Mouse (Mus musculus) CH12.LX (cell line): ENCODE measurements around the gene Olfr986.

Experiments
- CHD2 ChIP-seq: IDR thresholded peaks from 2 replicates; pipeline ENCODE4 v1.6.1; 2011; ENCODE audit warnings: low read length, improper control_type of control experiment
- CTCF ChIP-seq, 2 experiments: IDR thresholded peaks in 1 of 2; conservative IDR thresholded peaks in 1 of 2; 2 replicates each; pipeline ENCODE4 v1.5.1; 2011 to 2012; ENCODE audit warnings: low read depth in 2 of 2, low read length in 2 of 2, improper control_type of control experiment in 1 of 2, inconsistent platforms in 1 of 2, mild to moderate bottlenecking in 1 of 2, moderate library complexity in 1 of 2
- JUN ChIP-seq: IDR thresholded peaks from 2 replicates; pipeline ENCODE4 v1.6.1; 2011; ENCODE audit warnings: low read depth, mild to moderate bottlenecking, low read length, improper control_type of control experiment, moderate library complexity; ENCODE audit not compliant: insufficient read depth
- MAX ChIP-seq: IDR thresholded peaks from 2 replicates; pipeline ENCODE4 v1.6.1; 2011; ENCODE audit warnings: low read length, improper control_type of control experiment
- NELFE ChIP-seq: IDR thresholded peaks from 2 replicates; pipeline ENCODE4 v1.6.1; 2011; ENCODE audit warnings: low read depth, low read length, improper control_type of control experiment
- SMC3 ChIP-seq: IDR thresholded peaks from 2 replicates; pipeline ENCODE4 v1.6.1; 2011; ENCODE audit warnings: low read depth, low read length, improper control_type of control experiment
- TCF12 ChIP-seq: IDR thresholded peaks from 2 replicates; pipeline ENCODE4 v1.6.1; 2014; ENCODE audit warnings: low read depth, mild to moderate bottlenecking, inconsistent platforms, low read length, improper control_type of control experiment

DNA sequence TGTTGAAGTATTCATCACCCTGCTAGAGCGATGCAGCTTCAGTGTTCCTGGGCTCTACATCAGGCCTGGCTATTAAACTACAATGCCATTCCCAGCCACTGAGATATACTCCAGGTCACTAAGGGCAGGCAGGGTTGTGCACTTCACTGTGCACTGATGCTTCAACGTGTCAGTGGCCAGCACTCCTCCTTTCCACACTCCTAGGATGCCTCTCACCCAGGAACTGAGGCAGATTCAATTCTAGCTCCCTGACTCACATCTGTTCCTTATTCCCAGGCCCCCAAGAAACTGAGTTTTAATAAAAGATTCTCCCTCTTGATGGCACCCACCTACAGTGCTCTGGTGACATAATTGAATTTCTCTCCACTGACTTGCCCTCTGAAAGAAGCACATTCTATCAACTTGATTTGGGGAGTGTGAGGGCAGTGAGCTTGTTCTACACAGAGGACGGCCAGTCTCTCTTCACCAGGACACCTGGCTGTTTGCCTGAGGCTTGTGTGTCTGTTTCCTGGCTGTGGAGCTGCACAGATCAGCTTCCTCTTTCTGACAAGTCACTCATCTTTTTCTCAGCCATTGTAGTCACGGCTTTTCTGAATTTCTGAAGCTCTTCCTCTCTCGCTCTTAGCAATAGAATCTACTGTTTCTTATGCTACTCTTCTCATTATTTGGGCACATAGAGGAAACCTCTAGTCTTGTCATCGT is 43.6 kb upstream of the Olfr986 start:
- TF ChIP-seq CHD2 (no peak), SMC3 (no peak), CTCF (conservative IDR thresholded peaks at IDR 0.05 in 1 of 2, IDR thresholded peaks at IDR 0.05 in 1 of 2; ENCODE audit: low read depth in 2 of 2, low read length in 2 of 2) (no peak), TCF12 (no peak), JUN (no peak), MAX (no peak), NELFE (no peak)
